Mouse (Mus musculus): Measurements from ENCODE around the gene Nlgn1. TPM values are rescaled to one million over a fixed set of nuclear protein-coding genes. Genes with fewer than 3 reads are reported as not detected.

Gene Nlgn1
- polyA plus RNA-seq, 1 experiment from 2014 or later, result 1.5 TPM

DNA sequence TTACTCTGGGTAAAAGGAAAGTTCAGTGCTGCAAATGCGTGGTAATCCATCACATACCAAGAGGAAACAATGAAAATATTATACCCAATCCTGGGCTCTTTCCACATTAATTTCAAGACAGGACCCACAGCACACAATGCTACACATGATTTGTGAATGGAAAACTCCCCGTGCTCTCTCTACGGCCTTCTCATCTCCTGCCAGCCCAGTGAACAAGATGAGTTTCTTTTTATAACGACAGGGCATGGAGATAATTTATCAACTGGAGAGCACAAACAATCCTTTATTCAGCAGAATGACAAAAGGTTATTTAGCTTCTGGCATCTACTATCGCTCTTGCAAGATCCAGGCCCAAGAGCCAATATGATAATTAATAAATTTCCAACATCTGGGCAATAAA lies 116.0 kb downstream of the Nlgn1 start:
- Histone ChIP-seq H3K4me3 (ENCODE audit: low read length) (no peak overlapping the region), H3K9me3 (ENCODE audit: low read length) (no peaks in the 10 kb centered on the region), H3K4me1 (ENCODE audit: insufficient read depth, low read length) (no peaks in the 10 kb centered on the region), H3K9ac (replicated peaks; ENCODE audit: low read length) (no peak overlapping the region), H3K4me2 (replicated peaks; ENCODE audit: low read depth, low read length) (no peak overlapping the region), H3K36me3 (ENCODE audit: insufficient read depth, low read length) (no peaks in the 10 kb centered on the region), H3K27me3 (ENCODE audit: insufficient read depth, low read length) (no peaks in the 10 kb centered on the region), H3K27ac (ENCODE audit: low read length) (no peak overlapping the region)
- WGBS, result 41% methylated on average over 5 of the region's 5 CpGs
- no peak for ATAC-seq (ENCODE audit: low FRiP score, low TSS enrichment)

DNA sequence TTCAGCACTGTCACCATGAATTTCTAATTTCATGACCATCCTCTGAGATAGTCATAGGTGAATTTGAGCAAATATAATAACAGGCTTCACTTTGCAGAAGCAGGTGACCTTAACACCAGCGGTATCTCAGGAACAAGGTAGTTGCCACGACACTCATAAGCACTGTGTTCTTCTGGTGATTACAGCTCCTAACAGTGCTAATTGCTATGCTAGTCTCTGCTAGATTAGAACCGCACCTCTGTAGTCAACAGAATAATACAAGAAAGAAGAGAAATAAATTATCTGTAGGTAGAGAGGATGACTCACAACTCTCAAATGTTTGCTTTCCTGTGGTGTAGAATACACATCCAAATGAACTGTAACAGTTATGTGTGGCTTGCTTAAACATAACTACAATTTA lies 129.6 kb downstream of the Nlgn1 start:
- Histone ChIP-seq H3K27ac (ENCODE audit: low read length) (no peak overlapping the region), H3K27me3 (ENCODE audit: insufficient read depth, low read length) (no peaks in the 10 kb centered on the region), H3K9me3 (ENCODE audit: low read length) (no peaks in the 10 kb centered on the region), H3K4me3 (ENCODE audit: low read length) (no peak overlapping the region), H3K9ac (replicated peaks; ENCODE audit: low read length) (no peak overlapping the region), H3K4me2 (replicated peaks; ENCODE audit: low read depth, low read length) (no peak overlapping the region), H3K4me1 (ENCODE audit: insufficient read depth, low read length) (no peaks in the 10 kb centered on the region), H3K36me3 (ENCODE audit: insufficient read depth, low read length) (no peaks in the 10 kb centered on the region)
- ATAC-seq (ENCODE audit: low FRiP score, low TSS enrichment), result no peak
- 91% methylated on average over 3 of the region's 3 CpGs for WGBS

DNA sequence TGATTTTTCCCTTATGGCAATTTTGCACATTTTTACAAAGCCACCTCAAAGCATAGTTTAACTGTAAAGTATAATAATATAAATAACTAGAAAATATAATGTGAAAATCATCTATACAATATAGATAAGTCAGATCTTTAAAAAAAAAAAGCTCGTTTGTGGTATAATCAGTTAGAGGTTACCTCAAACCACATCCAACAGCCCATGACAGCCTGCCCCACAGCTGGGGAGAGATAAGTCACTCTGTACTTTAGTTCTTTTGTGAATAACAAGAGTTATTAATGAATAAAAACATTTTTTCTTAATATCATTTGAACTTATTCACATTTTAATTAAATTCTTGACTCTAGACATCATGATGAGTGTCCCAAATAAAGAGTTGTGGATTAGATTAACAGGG lies 130.8 kb downstream of the Nlgn1 start:
- Histone ChIP-seq H3K9ac (replicated peaks; ENCODE audit: low read length) (no peak overlapping the region), H3K36me3 (ENCODE audit: insufficient read depth, low read length) (no peaks in the 10 kb centered on the region), H3K27me3 (ENCODE audit: insufficient read depth, low read length) (no peaks in the 10 kb centered on the region), H3K4me1 (ENCODE audit: insufficient read depth, low read length) (no peaks in the 10 kb centered on the region), H3K27ac (ENCODE audit: low read length) (no peak overlapping the region), H3K4me2 (replicated peaks; ENCODE audit: low read depth, low read length) (no peak overlapping the region), H3K4me3 (ENCODE audit: low read length) (no peak overlapping the region), H3K9me3 (ENCODE audit: low read length) (no peaks in the 10 kb centered on the region)
- 49% methylated on average over 1 of the region's 1 CpGs for WGBS
- ATAC-seq (ENCODE audit: low FRiP score, low TSS enrichment), result no peak

DNA sequence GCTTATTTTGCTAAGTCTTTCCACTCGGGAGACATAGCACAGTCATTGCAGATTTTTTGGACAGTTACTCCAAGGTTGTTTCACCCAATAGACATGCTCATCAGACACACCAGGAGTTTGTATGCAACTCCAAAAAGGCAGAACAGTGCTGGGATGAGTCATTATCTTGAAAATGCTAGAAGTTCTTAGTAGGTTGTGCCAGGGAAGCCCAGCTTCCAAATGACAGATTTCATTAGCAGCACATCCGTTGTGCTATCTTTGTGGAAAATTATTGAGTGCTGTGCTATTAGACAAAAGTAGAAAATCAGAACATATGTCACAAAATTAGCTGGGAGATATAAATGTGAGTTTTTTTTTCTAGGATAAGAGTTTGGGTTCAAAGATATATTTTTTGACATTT lies 137.3 kb downstream of the Nlgn1 start:
- Histone ChIP-seq H3K4me3 (ENCODE audit: low read length) (no peak overlapping the region), H3K27ac (ENCODE audit: low read length) (no peak overlapping the region), H3K4me1 (ENCODE audit: insufficient read depth, low read length) (no peaks in the 10 kb centered on the region), H3K9me3 (ENCODE audit: low read length) (no peaks in the 10 kb centered on the region), H3K4me2 (replicated peaks; ENCODE audit: low read depth, low read length) (no peak overlapping the region), H3K36me3 (ENCODE audit: insufficient read depth, low read length) (no peaks in the 10 kb centered on the region), H3K9ac (replicated peaks; ENCODE audit: low read length) (no peak overlapping the region), H3K27me3 (ENCODE audit: insufficient read depth, low read length) (no peaks in the 10 kb centered on the region)
- no peak for ATAC-seq (ENCODE audit: low FRiP score, low TSS enrichment)
- 71% methylated on average over 2 of the region's 2 CpGs for whole genome bisulfite sequencing

DNA sequence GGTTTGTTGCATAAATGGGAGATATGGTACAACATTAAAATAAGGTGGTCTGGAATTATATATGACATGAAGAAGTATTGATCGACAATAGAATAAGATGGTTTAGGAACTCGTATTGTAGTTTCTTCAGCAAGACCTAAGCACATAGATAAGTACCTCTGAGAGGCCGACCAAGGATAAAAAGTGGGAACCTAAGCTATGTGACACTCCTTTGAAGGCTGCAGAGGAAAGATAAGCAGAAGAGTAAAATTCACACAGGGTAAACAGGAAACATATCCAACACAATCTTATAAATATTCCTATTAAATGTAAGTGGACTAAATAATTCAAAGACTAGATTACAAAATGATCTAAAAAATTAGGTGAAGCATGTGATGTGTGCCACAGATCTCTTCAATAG lies 151.2 kb downstream of the Nlgn1 start:
- Histone ChIP-seq H3K9me3 (ENCODE audit: low read length) (no peaks in the 10 kb centered on the region), H3K27ac (ENCODE audit: low read length) (no peak overlapping the region)

DNA sequence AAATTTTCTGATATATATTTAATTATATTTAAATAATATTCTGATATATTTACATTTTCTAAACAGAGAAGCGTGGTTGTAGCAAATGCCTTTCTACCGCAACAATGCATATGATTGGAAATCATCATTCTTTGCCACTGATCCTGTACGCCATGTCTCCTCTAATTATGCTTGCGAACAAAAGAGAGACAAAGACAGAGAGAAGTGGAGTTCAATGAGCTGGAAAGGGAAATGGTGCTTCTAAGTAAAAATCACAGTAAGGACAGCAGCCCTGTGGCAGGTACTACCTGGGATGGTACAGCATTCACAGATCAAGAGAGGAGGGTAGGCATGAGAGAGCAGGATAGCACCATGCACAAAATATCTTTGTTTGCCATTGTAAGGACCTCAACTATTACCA lies 156.9 kb downstream of the Nlgn1 start:
- H3K36me3 ChIP-seq (ENCODE audit: insufficient read depth, low read length), result no peaks in the 10 kb centered on the region
- no peaks in the 10 kb centered on the region for H3K4me1 ChIP-seq (ENCODE audit: insufficient read depth, low read length)
- 92% methylated on average over 4 of the region's 4 CpGs for WGBS
- no peak for ATAC-seq (ENCODE audit: low FRiP score, low TSS enrichment)
- H3K27me3 ChIP-seq (ENCODE audit: insufficient read depth, low read length), result no peaks in the 10 kb centered on the region
- H3K9me3 ChIP-seq (ENCODE audit: low read length), result no peaks in the 10 kb centered on the region
- H3K9ac ChIP-seq (replicated peaks; ENCODE audit: low read length), result no peak overlapping the region
- no peak overlapping the region for H3K27ac ChIP-seq (ENCODE audit: low read length)
- H3K4me3 ChIP-seq (ENCODE audit: low read length), result no peak overlapping the region
- H3K4me2 ChIP-seq (replicated peaks; ENCODE audit: low read depth, low read length), result no peak overlapping the region

More for the DNA sequence above, 151.2 kb downstream of the Nlgn1 start:
- Histone ChIP-seq H3K27me3 (ENCODE audit: insufficient read depth, low read length) (no peaks in the 10 kb centered on the region), H3K4me2 (replicated peaks; ENCODE audit: low read depth, low read length) (no peak overlapping the region), H3K4me3 (ENCODE audit: low read length) (no peak overlapping the region), H3K4me1 (ENCODE audit: insufficient read depth, low read length) (no peaks in the 10 kb centered on the region), H3K9ac (replicated peaks; ENCODE audit: low read length) (no peak overlapping the region), H3K36me3 (ENCODE audit: insufficient read depth, low read length) (no peaks in the 10 kb centered on the region)
- WGBS, result 91% methylated on average over 3 of the region's 3 CpGs
- ATAC-seq (ENCODE audit: low FRiP score, low TSS enrichment), result no peak

DNA sequence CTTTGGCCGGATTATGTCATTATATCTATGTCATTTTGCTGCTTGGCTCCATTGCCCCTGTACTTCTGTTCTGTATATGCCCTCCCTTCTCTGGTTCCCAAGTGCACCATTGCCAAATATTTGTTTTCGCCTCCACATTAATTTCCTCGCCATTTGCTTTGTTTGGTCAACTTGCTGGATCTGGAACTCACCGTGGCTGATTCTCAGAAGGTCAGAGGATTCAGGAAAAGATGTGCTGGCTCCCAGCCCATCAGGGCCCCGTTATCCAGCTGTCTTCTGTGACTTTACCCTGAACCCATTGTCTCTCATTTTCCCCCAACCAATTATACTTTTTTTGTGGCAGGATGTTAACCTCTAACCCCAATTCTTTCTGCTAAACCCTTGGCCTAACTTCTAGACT lies 158.0 kb downstream of the Nlgn1 start:
- H3K27ac ChIP-seq (ENCODE audit: low read length), result no peak overlapping the region
- WGBS, result 63% methylated on average over 5 of the region's 5 CpGs
- no peak overlapping the region for H3K4me3 ChIP-seq (ENCODE audit: low read length)
- H3K4me2 ChIP-seq (replicated peaks; ENCODE audit: low read depth, low read length), result no peak overlapping the region
- no peaks in the 10 kb centered on the region for H3K36me3 ChIP-seq (ENCODE audit: insufficient read depth, low read length)
- H3K4me1 ChIP-seq (ENCODE audit: insufficient read depth, low read length), result no peaks in the 10 kb centered on the region
- ATAC-seq (ENCODE audit: low FRiP score, low TSS enrichment), result no peak
- H3K27me3 ChIP-seq (ENCODE audit: insufficient read depth, low read length), result no peaks in the 10 kb centered on the region
- H3K9me3 ChIP-seq (ENCODE audit: low read length), result no peaks in the 10 kb centered on the region
- H3K9ac ChIP-seq (replicated peaks; ENCODE audit: low read length), result no peak overlapping the region

DNA sequence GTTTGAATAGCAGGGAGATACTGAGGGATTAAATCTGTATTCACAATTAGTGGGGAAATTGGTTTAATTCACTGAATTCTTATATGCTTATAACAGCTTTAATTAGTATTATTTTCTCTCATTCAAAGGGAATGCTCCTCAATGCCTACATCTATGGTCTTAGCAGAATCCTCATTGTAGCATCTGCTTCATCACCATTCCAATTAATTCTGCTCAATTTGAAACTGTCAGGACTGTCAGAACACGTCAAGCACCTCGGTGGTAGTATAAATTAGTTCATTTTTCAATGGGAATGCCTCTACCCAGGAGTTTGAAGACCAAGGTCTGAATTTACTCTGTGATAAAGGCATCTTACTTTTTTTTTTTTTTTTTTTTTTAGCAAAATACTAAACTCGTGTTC lies 158.6 kb downstream of the Nlgn1 start:
- Histone ChIP-seq H3K36me3 (ENCODE audit: insufficient read depth, low read length) (no peaks in the 10 kb centered on the region), H3K4me1 (ENCODE audit: insufficient read depth, low read length) (no peaks in the 10 kb centered on the region), H3K9me3 (ENCODE audit: low read length) (no peaks in the 10 kb centered on the region), H3K27ac (ENCODE audit: low read length) (no peak overlapping the region), H3K27me3 (ENCODE audit: insufficient read depth, low read length) (no peaks in the 10 kb centered on the region), H3K4me2 (replicated peaks; ENCODE audit: low read depth, low read length) (no peak overlapping the region), H3K9ac (replicated peaks; ENCODE audit: low read length) (no peak overlapping the region), H3K4me3 (ENCODE audit: low read length) (no peak overlapping the region)
- 78% methylated on average over 3 of the region's 3 CpGs for WGBS
- ATAC-seq (ENCODE audit: low FRiP score, low TSS enrichment), result no peak

DNA sequence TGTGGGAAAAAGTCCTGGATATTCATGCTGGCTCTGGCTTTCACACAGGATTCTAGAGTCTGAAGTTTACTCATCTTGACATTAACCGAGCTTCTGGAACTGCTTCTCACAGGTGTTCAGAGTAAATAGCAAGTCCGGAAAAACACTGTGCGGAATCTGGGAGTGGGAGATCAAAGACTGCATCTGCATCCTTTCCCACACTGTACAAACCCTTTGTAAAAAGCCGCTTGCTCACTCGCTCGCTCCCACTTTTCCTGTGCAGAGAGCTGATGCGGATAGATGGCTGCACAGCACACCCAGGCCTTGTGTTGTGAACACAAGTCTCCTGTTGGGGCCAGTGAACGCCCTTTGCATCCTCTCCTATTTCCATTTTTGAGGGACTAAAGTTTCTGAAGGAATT lies 165.5 kb downstream of the Nlgn1 start:
- no peak overlapping the region for H3K4me2 ChIP-seq (replicated peaks; ENCODE audit: low read depth, low read length)
- 76% methylated on average over 8 of the region's 8 CpGs for WGBS
- H3K36me3 ChIP-seq (ENCODE audit: insufficient read depth, low read length), result no peaks in the 10 kb centered on the region
- no peaks in the 10 kb centered on the region for H3K27me3 ChIP-seq (ENCODE audit: insufficient read depth, low read length)
- H3K9ac ChIP-seq (replicated peaks; ENCODE audit: low read length), result no peak overlapping the region
- no peaks in the 10 kb centered on the region for H3K9me3 ChIP-seq (ENCODE audit: low read length)
- no peak overlapping the region for H3K27ac ChIP-seq (ENCODE audit: low read length)
- H3K4me1 ChIP-seq (ENCODE audit: insufficient read depth, low read length), result no peaks in the 10 kb centered on the region
- no peak overlapping the region for H3K4me3 ChIP-seq (ENCODE audit: low read length)
- no peak for ATAC-seq (ENCODE audit: low FRiP score, low TSS enrichment)

DNA sequence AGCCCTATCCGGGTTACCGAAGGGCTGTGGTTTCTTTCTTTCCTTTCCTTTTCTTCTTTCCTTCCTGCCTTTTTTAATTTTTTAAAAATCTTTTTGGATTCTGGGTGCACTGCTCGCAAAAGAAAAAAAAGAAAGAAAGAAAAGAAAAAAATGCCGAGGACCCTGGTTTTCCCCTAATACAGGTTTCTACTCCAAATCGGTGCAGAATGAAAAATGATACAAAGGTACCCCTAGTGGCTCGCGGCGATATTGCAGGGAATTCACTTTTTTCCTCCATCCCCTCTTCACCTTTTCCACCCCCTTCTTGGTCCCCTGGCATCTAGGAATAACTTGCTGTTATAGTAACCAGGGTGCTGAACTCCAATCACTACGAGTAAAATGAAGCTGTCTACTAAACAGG lies 178.5 kb downstream of the Nlgn1 start:
- Histone ChIP-seq H3K27ac (ENCODE audit: low read length) (no peak overlapping the region), H3K4me1 (ENCODE audit: insufficient read depth, low read length) (peaks cover 4% of the 10 kb centered on the region; the same call in 1 of the 2 replicates), H3K4me3 (ENCODE audit: low read length) (peak overlapping the region; percentile 54), H3K27me3 (ENCODE audit: insufficient read depth, low read length) (peaks cover 10% of the 10 kb centered on the region), H3K4me2 (replicated peaks; ENCODE audit: low read depth, low read length) (peak overlapping the region; percentile 73), H3K9ac (replicated peaks; ENCODE audit: low read length) (0 out of 2 replicates have a peak overlapping the region, but pooled peaks have one; percentile 5), H3K9me3 (ENCODE audit: low read length) (no peaks in the 10 kb centered on the region), H3K36me3 (ENCODE audit: insufficient read depth, low read length) (no peaks in the 10 kb centered on the region)
- peak; percentile 57; the same call in 1 of the 2 replicates for ATAC-seq (ENCODE audit: low FRiP score, low TSS enrichment)
- 1% methylated on average over 9 of the region's 9 CpGs for WGBS

Measured in kidney, embryonic 16.5 days (tissue).